Mouse (Mus musculus) G1E (cell line): ENCODE data around the gene Lcmt1. TPM values are rescaled to one million over a fixed set of nuclear protein-coding genes. Genes with fewer than 3 reads are reported as not detected.

Experiments
- ATAC-seq: 2 replicates; pipeline ENCODE4 v1.8.0; 2016; ENCODE audit warnings: mild to moderate bottlenecking; ENCODE audit not compliant: insufficient number of reproducible peaks, poor library complexity, low FRiP score, severe bottlenecking; ENCODE audit errors: extremely low read depth
- DNase-seq: peaks from one replicate; pipeline ENCODE4 v3.0.0; 2012; ENCODE audit warnings: low spot score
- H3K27me3 ChIP-seq: 2 replicates; pipeline ENCODE4 v1.6.1; 2012; ENCODE audit warnings: mild to moderate bottlenecking, low read length, inconsistent platforms; ENCODE audit not compliant: insufficient read depth
- H3K36me3 ChIP-seq: replicated peaks from 2 replicates; pipeline ENCODE3; 2012; ENCODE audit warnings: mild to moderate bottlenecking, inconsistent platforms
- H3K4me1 ChIP-seq: 2 replicates; pipeline ENCODE4 v1.6.1; 2012; ENCODE audit warnings: low read depth, low read length, inconsistent platforms, mixed read lengths; ENCODE audit not compliant: insufficient read depth
- H3K4me3 ChIP-seq: 2 replicates; pipeline ENCODE4 v1.5.1; 2012; ENCODE audit warnings: low read depth, mild to moderate bottlenecking, inconsistent platforms, low read length, moderate library complexity, mixed read lengths
- H3K9me3 ChIP-seq: replicated peaks from 2 replicates; pipeline ENCODE4 v1.6.1; 2012; ENCODE audit warnings: inconsistent platforms
- CTCF ChIP-seq: IDR thresholded peaks from 2 replicates; pipeline ENCODE4 v1.5.1; 2012; ENCODE audit warnings: low read depth, low read length, inconsistent platforms, mixed read lengths
- GATA1 ChIP-seq: IDR thresholded peaks from 2 replicates; pipeline ENCODE4 v1.6.1; 2012; ENCODE audit warnings: borderline replicate concordance, low read length, inconsistent platforms, mixed read lengths
- GATA2 ChIP-seq: IDR thresholded peaks from 2 replicates; pipeline ENCODE4 v1.6.1; 2012; ENCODE audit warnings: low read depth, low read length, inconsistent platforms, borderline replicate concordance
- POLR2AphosphoS5 ChIP-seq: IDR thresholded peaks from 2 replicates; pipeline ENCODE4 v1.6.1; 2012; ENCODE audit warnings: low read depth, low read length, inconsistent platforms; ENCODE audit not compliant: insufficient replicate concordance
- TAL1 ChIP-seq: conservative IDR thresholded peaks from 2 replicates; pipeline ENCODE4 v1.6.1; 2012; ENCODE audit warnings: low read depth, low read length, inconsistent platforms, mixed read lengths
- polyA plus RNA-seq: library from polyadenylated mRNA; stranded (reverse); fragments of >175 nt; gene quantifications from 2 replicates; pipeline ENCODE4 v1.2.3, GENCODE M21; 2012
- total RNA-seq, 2 experiments: library from RNA; stranded (forward) in 1 of 2; stranded (reverse) in 1 of 2; fragments of 200-1000 nt in 1 of 2; fragments of >200 nt in 1 of 2; fragmentation: Nextera tagmentation in 1 of 2; gene quantifications; 2 replicates each; pipeline ENCODE4 v1.2.3; 2014 to 2017

The Lcmt1 gene
- total and polyA plus RNA-seq, 3 experiments, result 5.6 to 31.4 (median 17.2) TPM

DNA sequence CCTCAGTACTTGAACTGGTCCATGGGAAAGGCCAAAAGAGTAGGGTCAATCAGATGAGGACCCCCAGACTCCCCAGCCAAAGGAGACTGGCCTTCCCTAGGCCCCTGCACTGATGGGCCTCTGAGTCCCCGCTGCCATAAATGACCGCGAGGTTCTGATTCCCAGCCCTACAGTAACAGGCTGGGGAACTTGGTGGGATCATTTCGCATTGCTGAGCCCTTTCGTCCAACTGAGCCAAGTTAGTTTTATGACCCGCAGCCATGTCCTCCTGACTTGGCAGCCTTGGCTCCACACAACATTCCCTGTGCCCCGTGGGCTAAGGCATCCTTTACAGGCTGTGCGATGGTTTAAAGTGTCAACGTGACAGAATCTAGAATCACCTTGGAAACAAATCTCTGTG, 1.1 kb downstream of the Lcmt1 start:
- peak overlapping the region; percentile 84 for H3K4me3 ChIP-seq
- H3K4me1 ChIP-seq, result peaks cover 43% of the 10 kb centered on the region

DNA sequence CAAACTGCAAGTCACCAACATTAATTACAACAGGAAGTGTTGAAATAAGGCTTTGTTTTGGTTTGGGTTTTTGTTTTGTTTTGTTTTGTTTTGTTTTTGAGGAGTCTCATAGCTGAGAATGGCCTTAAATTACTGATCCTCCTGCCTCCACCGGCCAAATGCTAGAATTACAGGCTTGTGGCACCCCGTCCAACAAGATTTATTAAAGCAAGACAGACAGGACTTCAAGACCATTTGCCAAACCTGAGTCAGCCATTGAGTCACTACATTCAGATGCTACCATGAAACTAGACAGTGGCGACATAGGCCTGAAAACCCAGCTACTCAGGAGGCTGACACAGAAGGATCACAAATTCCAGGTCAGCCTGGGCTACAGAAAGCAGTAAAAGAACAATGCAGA, 1.9 kb downstream of the Lcmt1 start:
- Histone ChIP-seq H3K9me3 (no peaks in the 10 kb centered on the region), H3K27me3 (no peaks in the 10 kb centered on the region), H3K36me3 (peaks cover 9% of the 10 kb centered on the region), H3K4me3 (no peak overlapping the region), H3K4me1 (peaks cover 35% of the 10 kb centered on the region)
- no peak for ATAC-seq
- TF ChIP-seq CTCF (no peak), POLR2AphosphoS5 (no peak), GATA2 (no peak), GATA1 (no peak), TAL1 (no peak)
- DNase-seq, result no peak

More for the DNA sequence above, 1.1 kb downstream of the Lcmt1 start:
- TF ChIP-seq POLR2AphosphoS5, result no peak
- no peak for TF ChIP-seq TAL1
- TF ChIP-seq GATA1, result no peak
- no peak for TF ChIP-seq GATA2
- no peak for TF ChIP-seq CTCF
- H3K27me3 ChIP-seq, result no peaks in the 10 kb centered on the region
- no peak for DNase-seq
- no peaks in the 10 kb centered on the region for H3K9me3 ChIP-seq
- peaks cover 9% of the 10 kb centered on the region for H3K36me3 ChIP-seq
- no peak for ATAC-seq

DNA sequence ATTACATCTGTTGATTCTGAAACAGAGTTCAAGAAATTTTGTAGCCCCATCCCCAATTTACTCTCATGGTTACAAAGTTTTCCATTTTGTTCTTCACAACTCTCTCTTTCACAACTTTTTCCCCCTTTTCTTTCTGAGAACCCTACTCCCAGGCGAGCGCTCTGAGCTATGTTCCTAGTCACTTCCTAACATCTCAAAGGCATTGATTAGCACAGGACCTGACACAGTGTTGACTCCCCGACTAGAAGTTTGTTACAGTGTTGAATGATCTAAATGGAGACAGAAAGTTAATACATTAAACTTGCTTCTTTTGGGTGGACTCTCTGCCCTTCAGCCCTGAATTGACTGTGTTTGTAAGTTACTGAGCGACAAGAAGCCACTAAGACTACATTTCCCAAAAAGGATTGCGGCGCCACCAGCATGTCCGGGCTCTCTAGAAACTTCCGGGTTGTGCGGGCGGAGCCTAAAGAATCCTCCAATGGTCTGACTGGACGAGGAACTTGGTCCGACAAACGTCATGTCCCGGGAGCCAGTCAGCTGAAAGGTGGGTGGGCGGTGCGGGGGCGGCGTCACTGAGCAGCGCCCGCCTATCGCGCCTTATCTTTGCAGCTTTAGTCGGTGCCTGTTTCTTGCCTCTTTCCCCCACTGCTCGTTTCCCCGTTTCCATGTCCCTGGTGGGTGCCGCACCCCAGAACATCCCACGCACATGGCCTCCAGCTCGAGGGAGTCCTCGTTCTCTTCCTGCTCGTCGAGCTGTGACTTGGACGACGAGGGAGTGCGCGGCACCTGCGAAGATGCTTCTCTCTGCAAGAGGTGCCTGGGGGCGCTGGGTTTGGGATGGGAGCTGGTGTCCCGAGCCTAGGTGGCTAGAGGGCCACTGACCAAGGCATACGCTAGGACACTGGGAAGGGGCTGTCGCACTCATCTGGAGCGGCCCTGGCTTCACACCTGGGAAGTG, 8.1 kb downstream of the Lcmt1 start:
- H3K4me3 ChIP-seq, result peak overlapping the region; percentile 95
- peaks cover 19% of the 10 kb centered on the region for H3K36me3 ChIP-seq
- peak; percentile 98 for DNase-seq
- peak; percentile 99 for ATAC-seq
- TF ChIP-seq POLR2AphosphoS5 (no peak), GATA1 (no peak), CTCF (no peak), TAL1 (no peak), GATA2 (no peak)
- peaks cover 36% of the 10 kb centered on the region for H3K4me1 ChIP-seq
- no peaks in the 10 kb centered on the region for H3K27me3 ChIP-seq
- no peaks in the 10 kb centered on the region for H3K9me3 ChIP-seq

DNA sequence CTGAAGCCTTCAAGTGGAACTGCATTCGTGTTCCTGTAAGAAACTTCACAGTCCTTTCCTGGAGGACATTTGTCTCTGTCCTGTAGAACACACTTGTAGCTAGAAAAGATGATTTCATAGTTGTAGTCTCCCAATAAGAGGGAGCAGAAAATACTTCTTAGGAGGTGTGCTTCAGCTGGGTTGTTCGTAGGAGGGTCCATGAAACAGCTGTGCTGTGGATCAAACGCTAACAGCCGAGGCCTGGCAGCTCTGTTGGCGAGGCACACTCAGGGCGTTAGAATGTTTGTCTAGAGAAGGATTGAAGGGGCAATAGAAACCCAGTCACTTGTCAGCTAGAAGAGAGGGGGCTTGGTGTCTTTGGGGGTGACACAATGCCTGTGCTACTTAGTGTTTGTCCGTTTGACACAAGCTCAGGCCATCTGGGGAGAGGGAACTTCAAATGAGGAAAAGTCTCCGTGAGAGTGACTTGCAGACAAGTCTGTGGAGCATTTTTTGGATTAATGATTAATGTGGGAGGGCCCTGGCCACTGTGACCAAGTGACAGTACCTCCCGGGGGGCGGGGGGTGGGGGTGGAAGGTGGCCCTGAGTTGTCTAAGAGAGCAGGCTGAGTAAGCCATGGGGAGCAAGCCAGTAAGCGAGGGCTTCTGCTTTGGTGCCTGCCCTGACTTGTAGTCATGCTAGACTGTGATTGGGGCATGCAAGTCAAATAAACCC, 16.3 kb downstream of the Lcmt1 start:
- ATAC-seq, result no peak
- no peaks in the 10 kb centered on the region for H3K9me3 ChIP-seq
- H3K4me1 ChIP-seq, result peaks cover 10% of the 10 kb centered on the region; the same call in 1 of the 2 replicates
- peaks cover 66% of the 10 kb centered on the region for H3K36me3 ChIP-seq
- no peak for DNase-seq
- no peak overlapping the region for H3K4me3 ChIP-seq
- no peaks in the 10 kb centered on the region for H3K27me3 ChIP-seq
- TF ChIP-seq GATA2, result no peak
- TF ChIP-seq CTCF, result no peak
- TF ChIP-seq POLR2AphosphoS5, result no peak
- TF ChIP-seq GATA1, result no peak
- no peak for TF ChIP-seq TAL1

DNA sequence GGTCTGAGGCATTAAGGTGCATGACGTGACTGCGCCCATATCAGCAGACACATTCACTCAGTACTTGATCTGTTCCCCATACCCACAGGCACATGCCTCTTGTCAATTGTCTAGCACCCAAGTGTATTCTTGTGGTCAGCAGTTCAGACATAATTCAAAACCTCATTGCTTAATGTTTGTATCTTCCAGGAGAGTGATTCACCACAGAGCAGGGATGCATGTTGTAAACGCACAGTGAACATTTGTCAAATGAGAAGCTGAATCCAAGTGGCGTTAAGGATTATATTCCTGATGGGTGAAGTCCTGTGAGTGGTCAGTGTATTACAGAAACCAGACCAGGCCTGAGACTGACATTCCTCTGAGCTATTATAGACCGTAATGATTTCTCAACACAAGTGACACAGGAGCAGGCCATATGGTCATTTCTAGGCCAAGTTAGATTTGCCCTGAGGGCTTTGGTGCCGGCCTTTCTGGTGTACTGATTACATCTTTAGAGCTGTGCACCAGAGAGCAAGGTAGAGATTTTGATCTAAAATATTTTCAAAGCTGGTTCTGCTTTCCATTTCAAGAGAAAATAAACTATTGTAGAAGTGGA, 20.2 kb downstream of the Lcmt1 start:
- peaks cover 71% of the 10 kb centered on the region for H3K36me3 ChIP-seq

DNA sequence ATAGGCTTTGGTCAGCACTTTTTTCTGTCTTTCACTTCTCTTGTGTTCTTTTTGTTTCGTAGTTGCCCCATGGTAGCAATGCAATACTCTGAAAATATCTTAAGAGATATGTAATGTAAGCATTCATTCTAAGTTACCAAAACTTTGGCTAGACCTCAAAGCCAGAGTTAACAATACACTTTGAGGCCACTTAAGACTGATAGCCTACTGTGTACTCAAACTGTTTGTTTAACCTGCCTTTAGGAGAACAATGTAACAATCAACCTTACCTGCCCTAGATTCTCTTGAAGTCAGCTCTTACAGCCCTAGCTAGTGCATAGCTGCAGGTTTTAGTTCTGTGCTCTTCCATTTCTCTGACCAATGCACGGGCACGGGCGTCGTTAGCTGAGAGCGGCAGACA, 24.7 kb downstream of the Lcmt1 start:
- ATAC-seq (no peak), DNase-seq (no peak)
- Histone ChIP-seq H3K36me3 (peaks cover 54% of the 10 kb centered on the region), H3K4me3 (no peak overlapping the region), H3K27me3 (no peaks in the 10 kb centered on the region), H3K4me1 (peaks cover 12% of the 10 kb centered on the region), H3K9me3 (no peaks in the 10 kb centered on the region)
- no peak for TF ChIP-seq TAL1
- TF ChIP-seq POLR2AphosphoS5, result no peak
- no peak for TF ChIP-seq CTCF
- no peak for TF ChIP-seq GATA1
- no peak for TF ChIP-seq GATA2

More for the DNA sequence above, 20.2 kb downstream of the Lcmt1 start:
- no peaks in the 10 kb centered on the region for H3K9me3 ChIP-seq
- H3K4me1 ChIP-seq, result no peaks in the 10 kb centered on the region
- TF ChIP-seq CTCF, result no peak
- no peaks in the 10 kb centered on the region for H3K27me3 ChIP-seq
- H3K4me3 ChIP-seq, result no peak overlapping the region
- ATAC-seq, result no peak
- DNase-seq, result no peak
